Mouse (Mus musculus) neural tube, embryonic 12.5 days (tissue): Measurements from ENCODE around the gene Rpl39l. TPM values are rescaled to one million over a fixed set of nuclear protein-coding genes. Genes with fewer than 3 reads are reported as not detected.
"Not testable (repeated sequence)": the region's sequence is repeated elsewhere in the genome, so short reads cannot be mapped to it uniquely, and the experiment has no call there.

Source experiments
- ATAC-seq: fragments of 200-750 bp; cut with Nextera tagmentation; 2 replicates; pipeline ENCODE4 v1.8.0; 2017; ENCODE audit warnings: low read depth, mild to moderate bottlenecking, moderate TSS enrichment, moderate library complexity; ENCODE audit not compliant: low FRiP score
- H3K27ac ChIP-seq: fragments of 300-500 bp; sonication (generic); 2 replicates; pipeline ENCODE4 v1.5.1; 2016
- H3K27me3 ChIP-seq: fragments of 300-500 bp; sonication (generic); replicated peaks from 2 replicates; pipeline ENCODE4 v1.6.1; 2016; ENCODE audit warnings: mild to moderate bottlenecking
- H3K36me3 ChIP-seq: fragments of 300-500 bp; sonication (generic); 2 replicates; pipeline ENCODE4 v1.6.1; 2016; ENCODE audit warnings: mild to moderate bottlenecking
- H3K4me1 ChIP-seq: fragments of 300-500 bp; sonication (generic); 2 replicates; pipeline ENCODE4 v1.6.1; 2016
- H3K4me2 ChIP-seq: fragments of 300-500 bp; sonication (generic); replicated peaks from 2 replicates; pipeline ENCODE4 v1.6.1; 2016; ENCODE audit warnings: mild to moderate bottlenecking
- H3K4me3 ChIP-seq: fragments of 300-500 bp; sonication (generic); 2 replicates; pipeline ENCODE4 v1.5.1; 2016
- H3K9ac ChIP-seq: fragments of 300-500 bp; sonication (generic); 2 replicates; pipeline ENCODE4 v1.6.1; 2016; ENCODE audit warnings: mild to moderate bottlenecking
- H3K9me3 ChIP-seq: fragments of 300-500 bp; sonication (generic); 2 replicates; pipeline ENCODE4 v1.6.1; 2016; ENCODE audit warnings: mild to moderate bottlenecking
- WGBS: fragments of 180-500 bp; shearing (Covaris S2); methylation state at CpG from one replicate; pipeline ENCODE4 v1.1.7; 2016; 5-methylcytosine and 5-hydroxymethylcytosine counted together
- polyA plus RNA-seq: library from polyadenylated mRNA; unstranded; fragments of >200 nt; fragmentation: Nextera tagmentation; extraction: Ambion mirVana; gene quantifications from 2 replicates; pipeline ENCODE4 v1.2.1, GENCODE M21; 2016

Gene Rpl39l
- polyA plus RNA-seq, 1 experiment from 2014 or later, result not detected

DNA sequence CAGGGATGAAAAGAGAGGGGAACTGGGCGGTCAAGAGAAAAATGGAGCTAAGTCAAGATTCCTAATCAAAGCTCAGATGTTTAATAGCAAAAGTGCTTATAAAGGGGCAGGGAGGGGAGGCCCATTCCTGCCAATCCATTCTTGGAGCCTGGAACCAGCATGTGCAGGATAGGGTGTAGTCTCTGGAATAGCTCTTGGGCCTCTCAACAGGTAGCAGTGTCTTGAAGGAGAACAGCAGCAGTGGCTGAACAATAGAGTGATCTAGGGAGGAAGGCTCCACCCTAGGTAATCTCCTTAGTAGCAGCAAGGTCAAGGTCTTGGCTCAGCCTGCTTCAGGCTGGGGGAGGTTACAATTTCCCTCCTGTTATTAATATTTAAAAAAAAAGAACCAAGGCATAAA, 46.3 kb downstream of the Rpl39l start:
- 79% methylated on average over 1 of the region's 1 CpGs for WGBS
- not testable (repeated sequence) for H3K36me3 ChIP-seq, H3K27ac ChIP-seq, H3K4me3 ChIP-seq, H3K9me3 ChIP-seq, H3K4me2 ChIP-seq, H3K9ac ChIP-seq, H3K4me1 ChIP-seq, H3K27me3 ChIP-seq, ATAC-seq

DNA sequence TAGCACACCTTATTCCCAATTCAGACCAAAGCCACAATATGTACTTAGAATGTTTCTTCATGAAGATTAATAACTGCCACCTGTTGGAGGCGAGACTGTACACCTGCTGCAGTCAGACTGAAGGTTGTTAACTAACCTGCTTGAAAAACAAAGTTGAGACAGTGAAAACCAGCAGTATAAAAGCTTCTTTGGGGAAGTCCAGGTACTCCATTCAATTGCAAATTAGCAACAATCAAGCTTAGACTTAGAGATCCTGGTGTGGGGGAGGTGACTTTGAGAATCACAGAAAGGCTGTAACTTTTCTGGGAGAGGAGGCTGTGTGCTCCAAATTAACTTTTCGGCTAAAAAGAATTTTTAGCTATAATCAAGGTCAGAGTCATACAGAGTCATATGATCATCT, 47.0 kb downstream of the Rpl39l start:
- not testable (repeated sequence) for H3K9ac ChIP-seq, H3K36me3 ChIP-seq, H3K4me1 ChIP-seq, ATAC-seq, H3K27ac ChIP-seq, H3K27me3 ChIP-seq, H3K4me2 ChIP-seq, H3K4me3 ChIP-seq, H3K9me3 ChIP-seq
- WGBS, result 87% methylated on average over 2 of the region's 2 CpGs

Other genes starting within 250 kb of the Rpl39l start
- gene Grin2a, start 174.7 kb upstream of the Rpl39l start, polyA plus RNA-seq, result 2.3 and 2.9 TPM in 2 replicates
- gene Atf7ip2, start 22.5 kb downstream of the Rpl39l start, polyA plus RNA-seq, result 0.44 and 0.52 TPM in 2 replicates
- gene Emp2, start 143.7 kb downstream of the Rpl39l start, polyA plus RNA-seq, result 2.5 TPM in 2 replicates
- gene Tekt5, start 225.3 kb downstream of the Rpl39l start, polyA plus RNA-seq, result 0.65 and 0.82 TPM in 2 replicates
- gene Nubp1, start 241.7 kb downstream of the Rpl39l start, polyA plus RNA-seq, result 54.3 and 55.5 TPM in 2 replicates